Mouse (Mus musculus): ENCODE data around the gene Cables2. TPM values are rescaled to one million over a fixed set of nuclear protein-coding genes. Genes with fewer than 3 reads are reported as not detected.

The Cables2 gene
- total and polyA plus RNA-seq, 3 experiments, result 11.2 to 17.6 (median 14.3) TPM

- no peak overlapping the region for H3K9ac ChIP-seq (ENCODE audit: low read depth, low read length)
- H3K36me3 ChIP-seq (ENCODE audit: control insufficient read depth, insufficient read depth, low read length), result no peaks in the 10 kb centered on the region
- peaks cover 2% of the 10 kb centered on the region for H3K4me1 ChIP-seq (ENCODE audit: control insufficient read depth, insufficient read depth, low read length)
- no peak for DNase-seq
- no peak for TF ChIP-seq CTCF (IDR thresholded peaks at IDR 0.05)
- TF ChIP-seq EP300 (IDR thresholded peaks at IDR 0.05; ENCODE audit: insufficient read depth, low read depth, low read length), result no peak
- TF ChIP-seq POLR2A (IDR thresholded peaks at IDR 0.05; ENCODE audit: insufficient read depth, low read depth, low read length), result no peak
- no peak overlapping the region for H3K27ac ChIP-seq
- no peaks in the 10 kb centered on the region for H3K27me3 ChIP-seq (ENCODE audit: control insufficient read depth, insufficient read depth, low read length)
- no peak overlapping the region for H3K4me3 ChIP-seq
- no peaks in the 10 kb centered on the region for H3K79me2 ChIP-seq (replicated peaks; ENCODE audit: control insufficient read depth, insufficient read depth, low read length)
- WGBS, result 77% methylated on average over 12 of the region's 12 CpGs
- intact Hi-C loops (cut with DNase I), result no loop called here
Measured at GRCm38 (mm10) chr2:180303468-180303867, 30.2 kb upstream of the Cables2 start.

- intact Hi-C loops (cut with DNase I), result no loop called here
- Histone ChIP-seq H3K27me3 (ENCODE audit: control insufficient read depth, insufficient read depth, low read length) (no peaks in the 10 kb centered on the region), H3K27ac (no peak overlapping the region), H3K36me3 (ENCODE audit: control insufficient read depth, insufficient read depth, low read length) (no peaks in the 10 kb centered on the region), H3K4me3 (no peak overlapping the region), H3K9ac (ENCODE audit: low read depth, low read length) (no peak overlapping the region), H3K4me1 (ENCODE audit: control insufficient read depth, insufficient read depth, low read length) (peaks cover under 1% of the 10 kb centered on the region), H3K79me2 (replicated peaks; ENCODE audit: control insufficient read depth, insufficient read depth, low read length) (no peaks in the 10 kb centered on the region)
- no peak for TF ChIP-seq CTCF (IDR thresholded peaks at IDR 0.05)
- no peak for TF ChIP-seq EP300 (IDR thresholded peaks at IDR 0.05; ENCODE audit: insufficient read depth, low read depth, low read length)
- no peak for TF ChIP-seq POLR2A (IDR thresholded peaks at IDR 0.05; ENCODE audit: insufficient read depth, low read depth, low read length)
- 80% methylated on average over 4 of the region's 4 CpGs for WGBS
- DNase-seq, result no peak
Measured at GRCm38 (mm10) chr2:180302201-180302600, 28.9 kb upstream of the Cables2 start.

- Histone ChIP-seq H3K27me3 (ENCODE audit: control insufficient read depth, insufficient read depth, low read length) (no peaks in the 10 kb centered on the region), H3K4me3 (no peak overlapping the region), H3K79me2 (replicated peaks; ENCODE audit: control insufficient read depth, insufficient read depth, low read length) (no peaks in the 10 kb centered on the region), H3K4me1 (ENCODE audit: control insufficient read depth, insufficient read depth, low read length) (no peaks in the 10 kb centered on the region), H3K9ac (ENCODE audit: low read depth, low read length) (no peak overlapping the region), H3K36me3 (ENCODE audit: control insufficient read depth, insufficient read depth, low read length) (no peaks in the 10 kb centered on the region), H3K27ac (no peak overlapping the region)
- TF ChIP-seq POLR2A (IDR thresholded peaks at IDR 0.05; ENCODE audit: insufficient read depth, low read depth, low read length) (no peak), CTCF (IDR thresholded peaks at IDR 0.05) (no peak), EP300 (IDR thresholded peaks at IDR 0.05; ENCODE audit: insufficient read depth, low read depth, low read length) (no peak)
- DNase-seq, result no peak
- WGBS, result 34% methylated on average over 5 of the region's 5 CpGs
- intact Hi-C loops (cut with DNase I), result no loop called here
Measured at GRCm38 (mm10) chr2:180300771-180301170, 27.5 kb upstream of the Cables2 start.

GRCm38 (mm10) chr2:180300252-180300651, 27.0 kb upstream of the Cables2 start:
- WGBS, result 64% methylated on average over 2 of the region's 2 CpGs
- Histone ChIP-seq H3K36me3 (ENCODE audit: control insufficient read depth, insufficient read depth, low read length) (no peaks in the 10 kb centered on the region), H3K4me3 (no peak overlapping the region), H3K79me2 (replicated peaks; ENCODE audit: control insufficient read depth, insufficient read depth, low read length) (no peaks in the 10 kb centered on the region), H3K9ac (ENCODE audit: low read depth, low read length) (no peak overlapping the region), H3K27me3 (ENCODE audit: control insufficient read depth, insufficient read depth, low read length) (no peaks in the 10 kb centered on the region), H3K4me1 (ENCODE audit: control insufficient read depth, insufficient read depth, low read length) (no peaks in the 10 kb centered on the region), H3K27ac (no peak overlapping the region)
- intact Hi-C loops (cut with DNase I), result no loop called here
- TF ChIP-seq CTCF (IDR thresholded peaks at IDR 0.05) (no peak), EP300 (IDR thresholded peaks at IDR 0.05; ENCODE audit: insufficient read depth, low read depth, low read length) (no peak), POLR2A (IDR thresholded peaks at IDR 0.05; ENCODE audit: insufficient read depth, low read depth, low read length) (no peak)
- DNase-seq, result no peak

- no peaks in the 10 kb centered on the region for H3K36me3 ChIP-seq (ENCODE audit: control insufficient read depth, insufficient read depth, low read length)
- no peak for TF ChIP-seq EP300 (IDR thresholded peaks at IDR 0.05; ENCODE audit: insufficient read depth, low read depth, low read length)
- TF ChIP-seq POLR2A (IDR thresholded peaks at IDR 0.05; ENCODE audit: insufficient read depth, low read depth, low read length), result no peak
- TF ChIP-seq CTCF (IDR thresholded peaks at IDR 0.05), result no peak
- no peak for DNase-seq
- H3K79me2 ChIP-seq (replicated peaks; ENCODE audit: control insufficient read depth, insufficient read depth, low read length), result no peaks in the 10 kb centered on the region
- H3K9ac ChIP-seq (ENCODE audit: low read depth, low read length), result no peak overlapping the region
- no peak overlapping the region for H3K27ac ChIP-seq
- intact Hi-C loops (cut with DNase I), result no loop called here
- H3K27me3 ChIP-seq (ENCODE audit: control insufficient read depth, insufficient read depth, low read length), result no peaks in the 10 kb centered on the region
- H3K4me1 ChIP-seq (ENCODE audit: control insufficient read depth, insufficient read depth, low read length), result peaks cover 2% of the 10 kb centered on the region; the same call in 1 of the 2 replicates
- WGBS, result 87% methylated on average over 8 of the region's 8 CpGs
- no peak overlapping the region for H3K4me3 ChIP-seq
Measured at GRCm38 (mm10) chr2:180292906-180293305, 19.6 kb upstream of the Cables2 start.

- intact Hi-C loops (cut with DNase I), result no loop called here
- Histone ChIP-seq H3K79me2 (replicated peaks; ENCODE audit: control insufficient read depth, insufficient read depth, low read length) (no peaks in the 10 kb centered on the region), H3K27me3 (ENCODE audit: control insufficient read depth, insufficient read depth, low read length) (no peaks in the 10 kb centered on the region), H3K9ac (ENCODE audit: low read depth, low read length) (no peak overlapping the region), H3K4me1 (ENCODE audit: control insufficient read depth, insufficient read depth, low read length) (peaks cover 2% of the 10 kb centered on the region; the same call in 1 of the 2 replicates), H3K27ac (peak overlapping the region; percentile 18; the same call in 1 of the 2 replicates), H3K36me3 (ENCODE audit: control insufficient read depth, insufficient read depth, low read length) (no peaks in the 10 kb centered on the region), H3K4me3 (no peak overlapping the region)
- no peak for TF ChIP-seq EP300 (IDR thresholded peaks at IDR 0.05; ENCODE audit: insufficient read depth, low read depth, low read length)
- DNase-seq, result peak in 1 of 2 experiments; percentile 35
- 34% methylated on average over 4 of the region's 4 CpGs for WGBS
Measured at GRCm38 (mm10) chr2:180292026-180292425, 18.7 kb upstream of the Cables2 start.
